Mouse (Mus musculus): Measurements from ENCODE around the gene Mtg1. TPM values are rescaled to one million over a fixed set of nuclear protein-coding genes. Genes with fewer than 3 reads are reported as not detected.

The Mtg1 gene
- 11.4 and 21.0 TPM in 2 replicates for total RNA-seq (2014; fragmentation: Nextera tagmentation)
- total RNA-seq (2017), result 9.5 and 14.4 TPM in 2 replicates

DNA sequence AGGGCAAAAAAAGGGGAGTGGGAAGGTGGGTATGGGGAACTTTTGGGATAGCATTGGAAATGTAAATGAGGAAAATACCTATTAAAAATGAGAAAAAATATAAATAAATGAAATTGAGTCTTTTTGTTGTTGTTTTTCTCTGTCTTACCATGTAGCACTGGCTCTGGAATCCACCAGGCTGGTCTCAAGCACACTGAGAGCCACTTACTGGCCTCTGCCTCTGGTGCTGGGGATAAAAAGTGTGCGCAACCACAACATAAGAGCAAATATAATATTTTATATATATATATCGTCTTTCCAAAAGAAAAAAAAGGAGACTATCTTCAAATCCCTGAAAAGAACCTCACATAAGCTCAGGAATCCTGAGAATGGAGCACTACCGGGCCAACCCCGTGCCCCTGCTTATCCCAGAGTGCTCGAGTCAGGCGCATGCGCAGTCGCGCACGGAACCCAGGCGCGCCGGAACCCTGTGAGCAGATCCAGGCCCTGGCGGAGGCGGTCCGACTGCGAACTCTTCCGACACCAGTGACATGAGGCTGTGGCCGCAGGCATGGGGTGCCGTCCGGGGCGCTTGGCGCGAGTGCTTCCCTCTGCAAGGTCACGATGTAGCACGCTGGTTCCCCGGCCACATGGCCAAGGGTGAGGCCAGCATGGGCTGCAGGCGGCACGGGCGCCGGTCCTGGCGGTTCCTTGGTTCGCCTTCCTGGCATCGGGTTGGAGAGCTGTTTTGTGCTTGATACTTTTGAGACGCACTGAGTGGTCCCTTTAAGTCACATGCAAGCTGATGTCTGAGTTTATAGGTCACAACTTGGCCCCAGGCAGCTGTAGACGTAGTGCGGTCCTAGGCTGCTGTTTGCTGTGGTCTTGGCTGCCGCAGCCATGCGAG, at the start of gene Mtg1:
Gene Mtg1, plus strand, starts transcription at position 430 of the 886 bp plus-strand sequence.
- peak; percentile 74 for ATAC-seq (replicated peaks; ENCODE audit: poor library complexity, severe bottlenecking)

- ATAC-seq (replicated peaks; ENCODE audit: poor library complexity, severe bottlenecking), result no peak
These were observed 46.8 kb upstream of the Mtg1 start for GRCm38 (mm10) chr7:140090601-140091000.

DNA sequence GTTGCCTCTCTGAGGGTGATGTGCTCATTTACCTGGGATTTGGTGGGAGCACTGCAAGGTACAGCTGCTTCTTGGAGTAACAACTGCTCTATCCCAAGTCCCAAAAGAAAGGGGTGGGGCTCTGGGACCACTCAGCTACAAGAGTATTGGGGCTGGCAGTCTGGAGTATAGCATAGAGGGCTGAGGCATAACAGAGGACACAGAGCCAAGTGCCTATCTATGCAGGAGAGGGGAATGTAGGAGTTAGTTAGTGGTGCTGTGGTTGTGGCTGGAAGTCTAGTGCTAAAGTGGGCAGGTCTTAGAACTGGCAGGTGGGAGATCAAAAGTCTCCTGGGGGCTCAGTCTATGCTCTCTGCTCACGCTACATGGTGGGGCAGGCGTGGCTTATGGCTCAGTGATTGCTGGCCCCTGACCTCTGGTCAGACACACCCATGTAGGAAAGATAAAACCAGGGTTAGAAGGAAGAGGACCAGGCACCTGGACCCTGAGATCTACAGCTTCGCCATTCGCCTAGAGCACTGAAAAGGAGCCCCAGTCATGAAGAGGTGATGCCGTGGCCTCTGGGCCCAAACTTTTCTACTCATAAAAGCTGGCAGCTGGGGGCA, 44.3 kb upstream of the Mtg1 start, which contains the start of gene Prap1:
Gene Prap1, plus strand, starts transcription at position 472 of the 605 bp plus-strand sequence.
- ATAC-seq (replicated peaks; ENCODE audit: poor library complexity, severe bottlenecking), result no peak

- ATAC-seq (replicated peaks; ENCODE audit: poor library complexity, severe bottlenecking), result no peak
These were observed 42.4 kb upstream of the Mtg1 start for GRCm38 (mm10) chr7:140094954-140095353.

DNA sequence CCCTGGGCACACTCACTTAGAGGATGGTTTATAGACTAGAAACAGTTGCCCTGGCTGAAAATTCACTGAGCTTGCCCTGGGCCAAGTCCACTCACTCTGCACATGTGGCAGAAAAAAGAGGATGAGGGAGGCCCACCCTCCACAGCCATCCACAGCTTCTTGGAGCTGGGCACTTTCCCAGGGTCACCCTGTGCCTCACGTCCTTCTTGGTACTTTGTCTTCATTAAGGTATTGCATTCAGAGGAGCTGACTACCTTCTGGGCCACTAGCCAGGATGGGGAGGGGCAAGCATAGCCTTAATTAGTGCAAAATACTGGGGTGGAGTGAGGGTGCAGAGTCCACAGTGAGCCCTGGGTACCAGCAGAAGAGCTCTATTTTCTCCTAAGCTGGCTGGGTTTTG, 41.8 kb upstream of the Mtg1 start:
- ATAC-seq (replicated peaks; ENCODE audit: poor library complexity, severe bottlenecking), result no peak

GRCm38 (mm10) chr7:140096055-140096454, 41.3 kb upstream of the Mtg1 start:
- peak; percentile 55 for ATAC-seq (replicated peaks; ENCODE audit: poor library complexity, severe bottlenecking)

DNA sequence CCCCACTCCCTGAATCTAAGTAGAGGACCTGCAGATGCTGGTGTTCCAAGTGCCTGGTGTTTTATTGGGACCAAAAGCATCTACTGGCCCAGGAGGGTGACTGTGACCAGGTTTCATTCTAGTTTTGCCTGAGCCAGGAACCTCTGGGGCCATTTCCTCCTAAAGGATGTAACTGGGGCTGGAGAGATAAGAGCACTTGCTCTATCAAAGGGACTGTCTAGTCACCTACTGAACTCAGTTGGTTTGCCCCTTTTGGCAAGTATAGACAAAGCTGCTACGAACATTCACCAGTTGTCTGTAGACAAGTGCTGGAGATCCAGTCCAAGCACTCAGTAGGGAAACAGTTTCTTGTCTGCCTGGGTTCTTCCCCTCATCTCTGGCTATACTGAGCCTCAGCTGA, 38.9 kb upstream of the Mtg1 start:
- ATAC-seq (replicated peaks; ENCODE audit: poor library complexity, severe bottlenecking), result no peak

DNA sequence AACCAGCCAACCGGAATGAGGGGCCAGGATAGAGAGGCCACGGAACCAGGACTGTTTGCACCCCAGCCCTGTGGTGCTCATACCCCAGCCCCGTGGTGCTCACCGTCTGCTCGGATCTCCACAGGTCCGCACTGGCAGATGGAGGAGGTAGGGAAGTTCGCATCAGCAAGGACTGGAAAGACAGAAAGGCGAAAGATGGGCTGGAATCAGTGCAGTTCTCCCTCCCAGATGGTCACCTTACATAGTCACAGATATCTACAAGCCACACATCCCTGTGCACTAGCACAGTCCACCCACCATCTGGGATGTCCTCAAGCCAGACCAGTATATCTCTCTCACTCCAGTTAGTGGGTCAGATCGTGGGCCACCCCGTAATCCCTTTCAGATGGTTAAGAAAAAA, 35.9 kb upstream of the Mtg1 start:
- ATAC-seq (replicated peaks; ENCODE audit: poor library complexity, severe bottlenecking), result no peak

- peak; percentile 99 for ATAC-seq (replicated peaks; ENCODE audit: poor library complexity, severe bottlenecking)
These were observed 35.1 kb upstream of the Mtg1 start, which contains the start of gene Fuom for GRCm38 (mm10) chr7:140101993-140102860. Gene Fuom, minus strand, starts transcription at chr7:140102441.

DNA sequence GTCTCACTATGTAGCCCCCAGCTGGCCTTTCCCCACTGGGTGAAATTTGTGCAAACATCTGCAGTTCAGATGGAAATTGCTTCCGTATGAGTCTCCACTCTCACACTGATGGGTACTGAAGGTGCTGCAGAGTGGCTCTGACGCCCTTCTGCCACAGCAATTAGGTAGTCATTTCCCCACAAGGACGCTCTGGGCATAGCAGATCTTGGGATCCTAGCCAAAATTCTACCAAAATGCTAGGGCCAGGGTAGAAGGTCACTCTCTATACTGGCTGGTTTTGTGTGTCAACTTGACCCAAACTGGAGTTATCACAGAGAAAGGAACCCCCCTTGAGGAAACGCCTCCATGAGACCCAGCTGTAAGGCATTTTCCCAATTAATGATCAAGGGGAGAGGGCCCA, 33.4 kb upstream of the Mtg1 start:
- ATAC-seq (replicated peaks; ENCODE audit: poor library complexity, severe bottlenecking), result no peak

GRCm38 (mm10) chr7:140111943-140112342, 25.4 kb upstream of the Mtg1 start:
- peak; percentile 34 for ATAC-seq (replicated peaks; ENCODE audit: poor library complexity, severe bottlenecking)

- peak; percentile 86 for ATAC-seq (replicated peaks; ENCODE audit: poor library complexity, severe bottlenecking)
These were observed 21.6 kb upstream of the Mtg1 start, which contains the start of gene Paox for GRCm38 (mm10) chr7:140115583-140116328. Gene Paox, plus strand, starts transcription at chr7:140115799.

DNA sequence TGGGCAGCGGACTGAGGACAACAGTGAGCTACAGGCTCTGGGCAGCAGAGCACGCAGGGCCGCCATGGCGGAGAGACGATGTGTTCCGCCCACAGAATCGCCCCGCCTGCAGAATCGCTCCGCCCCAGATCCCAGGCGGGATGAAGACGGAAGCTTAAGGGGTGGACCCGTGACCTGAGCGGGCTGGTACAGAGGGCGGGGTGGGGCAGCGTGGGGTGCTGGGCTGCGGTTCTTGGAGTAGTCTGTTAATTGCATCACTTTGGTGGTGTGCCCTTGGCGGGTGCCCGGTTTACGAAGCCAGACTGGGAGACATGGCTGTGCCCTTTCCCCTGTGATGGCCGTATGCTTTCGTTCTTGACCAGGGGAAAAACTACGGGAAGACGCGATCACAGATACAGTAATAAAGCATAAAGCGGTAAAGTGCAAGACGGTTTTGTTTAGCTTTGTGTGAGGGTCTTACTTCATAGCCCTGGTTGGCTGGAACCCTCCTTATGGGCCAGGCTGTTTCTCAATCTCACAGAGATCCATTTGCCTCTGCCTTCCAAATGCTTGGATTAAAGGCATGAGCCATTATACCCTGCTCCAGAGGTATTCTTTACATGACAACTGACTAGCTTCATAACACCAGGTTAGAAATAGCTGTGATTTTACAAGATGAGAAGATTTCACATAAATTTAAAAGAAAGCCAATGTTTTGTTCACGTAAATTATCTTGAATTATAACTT, 20.9 kb upstream of the Mtg1 start, which contains the start of gene Echs1:
Gene Echs1, minus strand, starts transcription at position 148 of the 726 bp plus-strand sequence.
- ATAC-seq (replicated peaks; ENCODE audit: poor library complexity, severe bottlenecking), result peak; percentile 86

DNA sequence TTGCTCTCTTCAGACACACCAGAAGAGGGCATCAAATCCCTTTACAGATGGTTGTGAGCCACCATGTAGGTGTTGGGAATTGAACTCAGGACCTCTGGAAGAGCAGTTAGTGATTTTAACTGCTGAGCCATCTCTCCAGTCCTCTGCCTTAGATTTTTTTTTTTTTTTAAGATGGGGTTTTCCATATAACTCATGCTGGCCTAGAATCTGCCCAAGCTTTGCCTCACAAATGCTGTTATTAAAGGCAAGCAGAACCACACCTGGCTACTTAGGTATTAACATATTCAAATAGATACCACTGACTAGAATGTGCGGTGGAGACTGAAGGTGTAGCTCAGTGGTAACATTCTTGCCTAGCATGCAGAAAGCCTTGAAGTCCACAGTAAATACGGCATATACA, 16.9 kb upstream of the Mtg1 start:
- ATAC-seq (replicated peaks; ENCODE audit: poor library complexity, severe bottlenecking), result no peak

- ATAC-seq (replicated peaks; ENCODE audit: poor library complexity, severe bottlenecking), result no peak
These were observed 15.9 kb upstream of the Mtg1 start for GRCm38 (mm10) chr7:140121338-140121910.

DNA sequence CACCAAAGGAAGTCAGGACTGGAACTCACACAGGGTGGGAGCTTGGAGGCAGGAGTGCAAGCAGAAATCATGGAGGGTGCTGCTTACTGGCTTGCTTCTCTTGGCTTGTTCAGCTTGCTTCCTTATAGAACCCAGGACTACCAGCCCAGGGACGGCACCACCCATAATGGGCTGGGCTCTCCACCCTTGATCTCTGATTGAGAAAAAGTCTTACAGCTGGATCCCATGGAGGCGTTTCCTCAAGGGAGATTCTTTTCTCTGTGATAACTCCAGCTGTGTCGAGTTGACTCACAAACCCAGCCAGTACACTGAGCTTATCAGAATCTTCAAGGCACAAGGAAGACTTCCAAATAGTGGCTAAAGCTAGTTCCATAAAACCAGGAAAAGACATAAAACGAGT, 14.6 kb upstream of the Mtg1 start:
- no peak for ATAC-seq (replicated peaks; ENCODE audit: poor library complexity, severe bottlenecking)

GRCm38 (mm10) chr7:140124382-140124781, 13.0 kb upstream of the Mtg1 start:
- no peak for ATAC-seq (replicated peaks; ENCODE audit: poor library complexity, severe bottlenecking)

GRCm38 (mm10) chr7:140125278-140126021, 11.9 kb upstream of the Mtg1 start:
- peak; percentile 91 for ATAC-seq (replicated peaks; ENCODE audit: poor library complexity, severe bottlenecking)

All from granulocyte monocyte progenitor cell, adult 5-6 weeks (primary cell).